Mouse (Mus musculus) hindbrain, embryonic 11.5 days (tissue): ENCODE results near the gene Gm20388. TPM values are rescaled to one million over a fixed set of nuclear protein-coding genes. Genes with fewer than 3 reads are reported as not detected.

ENCODE experiments used
- ATAC-seq: fragments of 200-750 bp; cut with Nextera tagmentation; 2 replicates; pipeline ENCODE4 v1.8.0; 2017; ENCODE audit warnings: mild to moderate bottlenecking, moderate TSS enrichment, moderate library complexity; ENCODE audit not compliant: low FRiP score
- DNase-seq: peaks from one replicate; pipeline ENCODE4 v3.0.0-alpha.2; 2015; ENCODE audit warnings: low spot score
- H3K27ac ChIP-seq: fragments of 300-500 bp; sonication (generic); 2 replicates; pipeline ENCODE4 v1.5.1; 2014; ENCODE audit warnings: mild to moderate bottlenecking, low read depth, low read length
- H3K27me3 ChIP-seq: fragments of 300-500 bp; sonication (generic); 2 replicates; pipeline ENCODE4 v1.6.1; 2014; ENCODE audit warnings: mild to moderate bottlenecking, low read length, moderate library complexity, mixed read lengths; ENCODE audit not compliant: control insufficient read depth, insufficient read depth
- H3K36me3 ChIP-seq: fragments of 300-500 bp; sonication (generic); 2 replicates; pipeline ENCODE4 v1.6.1; 2014; ENCODE audit warnings: mild to moderate bottlenecking, low read length, moderate library complexity, mixed read lengths; ENCODE audit not compliant: control insufficient read depth, insufficient read depth
- H3K4me1 ChIP-seq: fragments of 300-500 bp; sonication (generic); replicated peaks from 2 replicates; pipeline ENCODE4 v1.6.1; 2014; ENCODE audit warnings: low read length, mixed read lengths; ENCODE audit not compliant: control insufficient read depth, insufficient read depth
- H3K4me2 ChIP-seq: fragments of 300-500 bp; sonication (generic); replicated peaks from 2 replicates; pipeline ENCODE4 v1.6.1; 2014; ENCODE audit warnings: mild to moderate bottlenecking, low read depth, low read length
- H3K4me3 ChIP-seq: fragments of 300-500 bp; sonication (generic); 2 replicates; pipeline ENCODE4 v1.5.1; 2014; ENCODE audit warnings: low read depth, low read length
- H3K9ac ChIP-seq: fragments of 300-500 bp; sonication (generic); 2 replicates; pipeline ENCODE4 v1.6.1; 2014; ENCODE audit warnings: low read depth, low read length
- H3K9me3 ChIP-seq: fragments of 300-500 bp; sonication (generic); 2 replicates; pipeline ENCODE4 v1.6.1; 2016; ENCODE audit warnings: low read length; ENCODE audit not compliant: control insufficient read depth
- WGBS: fragments of 180-500 bp; shearing (Covaris S2); extraction: QIAGEN DNeasy Blood & Tissue Kit; methylation state at CpG from one replicate; pipeline ENCODE4 v1.1.7; 2014; 5-methylcytosine and 5-hydroxymethylcytosine counted together
- polyA plus RNA-seq: library from polyadenylated mRNA; unstranded; fragments of >200 nt; fragmentation: Nextera tagmentation; extraction: Ambion mirVana; gene quantifications from 2 replicates; pipeline ENCODE4 v1.2.1, GENCODE M21; 2014

Gene Gm20388
- polyA plus RNA-seq, 1 experiment from 2014 or later: 11.8 TPM

DNA sequence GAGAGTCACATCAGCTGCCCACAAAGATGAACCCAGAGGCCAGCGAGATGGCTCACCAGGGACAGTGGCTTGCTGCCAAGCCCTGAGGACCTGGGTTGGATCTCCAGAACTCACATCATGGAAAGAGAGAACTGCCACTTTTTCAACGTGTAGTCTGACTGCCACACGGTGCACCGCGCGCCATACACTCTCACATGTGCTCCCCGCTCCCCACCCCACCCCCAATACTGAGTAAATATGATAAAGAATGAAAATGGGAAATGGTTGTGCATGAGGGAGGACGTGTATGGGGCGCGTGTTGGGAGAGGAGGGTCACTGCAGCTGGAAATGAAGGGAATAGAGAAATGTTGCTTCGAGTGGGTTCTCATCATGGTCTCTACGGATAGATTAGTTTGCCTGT, 559.5 kb downstream of the Gm20388 start:
- Histone ChIP-seq H3K27me3 (no peaks in the 10 kb centered on the region), H3K4me2 (no peak overlapping the region), H3K9me3 (no peaks in the 10 kb centered on the region), H3K4me3 (no peak overlapping the region), H3K4me1 (peaks cover 13% of the 10 kb centered on the region), H3K9ac (no peak overlapping the region), H3K36me3 (no peaks in the 10 kb centered on the region), H3K27ac (no peak overlapping the region)
- ATAC-seq: no peak
- no peak for DNase-seq
- WGBS: 93% methylated on average over 12 of the region's 12 CpGs

DNA sequence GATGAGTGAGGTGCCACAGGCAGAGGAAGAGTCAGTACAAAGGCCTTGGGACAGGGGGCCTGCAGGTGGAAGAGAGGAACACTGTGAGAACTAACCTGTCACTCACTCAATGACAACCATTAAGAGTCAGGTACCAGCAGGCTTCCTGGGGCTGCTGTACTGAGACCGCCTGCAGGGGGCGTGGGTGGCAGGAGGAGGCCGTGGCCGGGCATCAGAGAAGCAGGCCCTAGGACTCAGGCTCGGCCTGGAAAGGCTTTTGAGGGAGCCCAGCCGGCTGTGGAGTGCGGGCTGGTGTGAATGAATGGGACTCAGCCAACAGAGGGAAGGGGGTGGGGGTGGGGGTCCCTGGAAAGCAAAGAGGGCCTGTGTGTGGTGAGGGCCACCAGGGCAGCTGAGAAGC, 560.5 kb downstream of the Gm20388 start:
- ATAC-seq: no peak
- Histone ChIP-seq H3K9me3 (no peaks in the 10 kb centered on the region), H3K27ac (peak overlapping the region; percentile 52), H3K9ac (no peak overlapping the region), H3K4me2 (no peak overlapping the region), H3K27me3 (no peaks in the 10 kb centered on the region), H3K36me3 (no peaks in the 10 kb centered on the region), H3K4me1 (peaks cover 14% of the 10 kb centered on the region), H3K4me3 (no peak overlapping the region)
- WGBS: 9% methylated on average over 7 of the region's 7 CpGs
- DNase-seq: peak; percentile 69

DNA sequence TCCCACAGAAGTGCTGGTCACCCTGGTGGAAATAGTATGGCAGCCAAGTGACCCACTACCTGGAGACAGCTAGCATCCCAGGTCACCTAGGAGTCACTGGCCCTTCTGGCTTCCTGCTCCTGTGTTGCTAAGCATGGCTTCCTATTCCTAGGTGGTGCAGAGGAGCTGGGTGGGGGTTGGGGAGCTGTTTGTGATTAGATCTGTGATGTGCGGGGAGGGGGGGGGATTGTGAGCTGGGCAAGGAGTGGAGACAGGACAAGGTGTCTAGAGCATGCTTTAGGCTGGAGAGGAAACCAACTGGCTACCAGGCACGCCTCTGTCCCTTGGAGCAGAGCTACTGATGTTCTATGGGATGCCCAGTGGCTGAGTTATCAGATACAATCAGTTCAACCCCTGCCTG, 561.1 kb downstream of the Gm20388 start:
- Histone ChIP-seq H3K36me3 (no peaks in the 10 kb centered on the region), H3K4me1 (peaks cover 18% of the 10 kb centered on the region), H3K4me3 (no peak overlapping the region), H3K9ac (no peak overlapping the region), H3K4me2 (no peak overlapping the region), H3K9me3 (no peaks in the 10 kb centered on the region), H3K27ac (peak overlapping the region; percentile 67), H3K27me3 (no peaks in the 10 kb centered on the region)
- DNase-seq (no peak), ATAC-seq (no peak)
- 76% methylated on average over 2 of the region's 2 CpGs for WGBS

DNA sequence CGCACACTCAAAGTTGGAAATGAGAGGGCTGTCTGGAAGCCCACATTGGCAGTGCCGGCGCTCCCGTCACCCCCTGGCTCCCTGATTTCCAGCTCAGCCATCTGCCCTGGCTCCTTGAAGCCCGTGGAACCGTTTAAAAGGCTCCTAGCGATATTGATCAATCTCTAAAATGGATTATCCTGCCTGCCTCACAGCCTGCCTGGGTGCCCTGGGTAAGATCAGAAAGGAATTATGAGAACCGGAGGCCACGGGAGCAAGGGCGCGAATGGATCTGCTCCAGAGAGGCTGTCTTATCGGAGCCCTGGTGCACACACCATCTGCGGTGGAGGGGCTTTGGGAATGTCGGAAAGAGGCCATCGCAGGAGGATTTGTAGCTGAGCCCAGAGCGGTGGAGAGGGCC, 561.6 kb downstream of the Gm20388 start:
- ATAC-seq (no peak), DNase-seq (no peak)
- H3K36me3 ChIP-seq: no peaks in the 10 kb centered on the region
- H3K27me3 ChIP-seq: no peaks in the 10 kb centered on the region
- peak overlapping the region; percentile 67 for H3K27ac ChIP-seq
- no peak overlapping the region for H3K4me2 ChIP-seq
- no peak overlapping the region for H3K9ac ChIP-seq
- peaks cover 23% of the 10 kb centered on the region for H3K4me1 ChIP-seq
- no peaks in the 10 kb centered on the region for H3K9me3 ChIP-seq
- 43% methylated on average over 16 of the region's 16 CpGs for WGBS
- no peak overlapping the region for H3K4me3 ChIP-seq

DNA sequence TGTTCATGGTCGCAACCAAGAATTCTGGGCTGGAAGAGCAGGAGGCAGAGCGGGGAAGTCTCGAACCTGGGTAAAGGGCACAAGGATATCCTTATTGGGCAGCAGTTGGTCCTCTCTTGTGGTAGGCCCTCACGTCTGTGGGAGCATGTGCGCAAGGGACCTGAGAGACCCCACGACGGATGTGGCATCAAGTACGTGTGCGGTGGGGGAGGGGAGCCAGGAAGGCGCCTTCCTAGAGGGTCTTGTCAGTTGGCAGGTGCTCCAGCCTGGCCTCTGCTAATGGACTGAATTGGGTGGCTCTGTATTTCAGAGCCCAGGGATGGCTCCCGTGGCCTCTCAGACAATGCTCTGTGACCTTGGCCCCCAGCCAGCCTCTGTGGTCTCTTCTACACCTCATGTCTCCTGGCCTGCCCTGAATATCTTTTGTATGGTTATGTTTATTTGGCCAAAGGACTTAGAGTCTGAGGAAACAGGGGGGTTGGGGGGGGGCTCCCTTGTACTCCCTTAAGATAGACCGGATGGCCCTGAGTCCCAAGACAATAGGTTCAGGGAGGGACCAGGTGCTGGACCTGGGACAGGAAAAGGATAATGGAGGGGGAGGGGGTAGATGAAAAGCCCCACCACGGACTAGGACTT, 563.2 kb downstream of the Gm20388 start:
- H3K9me3 ChIP-seq: no peaks in the 10 kb centered on the region
- H3K4me1 ChIP-seq: peaks cover 22% of the 10 kb centered on the region
- no peaks in the 10 kb centered on the region for H3K27me3 ChIP-seq
- 85% methylated on average over 13 of the region's 13 CpGs for WGBS
- H3K27ac ChIP-seq: peak overlapping the region; percentile 17; the same call in 1 of the 2 replicates
- no peak overlapping the region for H3K4me3 ChIP-seq
- ATAC-seq (no peak), DNase-seq (no peak)
- H3K4me2 ChIP-seq: no peak overlapping the region
- H3K9ac ChIP-seq: no peak overlapping the region
- H3K36me3 ChIP-seq: no peaks in the 10 kb centered on the region

DNA sequence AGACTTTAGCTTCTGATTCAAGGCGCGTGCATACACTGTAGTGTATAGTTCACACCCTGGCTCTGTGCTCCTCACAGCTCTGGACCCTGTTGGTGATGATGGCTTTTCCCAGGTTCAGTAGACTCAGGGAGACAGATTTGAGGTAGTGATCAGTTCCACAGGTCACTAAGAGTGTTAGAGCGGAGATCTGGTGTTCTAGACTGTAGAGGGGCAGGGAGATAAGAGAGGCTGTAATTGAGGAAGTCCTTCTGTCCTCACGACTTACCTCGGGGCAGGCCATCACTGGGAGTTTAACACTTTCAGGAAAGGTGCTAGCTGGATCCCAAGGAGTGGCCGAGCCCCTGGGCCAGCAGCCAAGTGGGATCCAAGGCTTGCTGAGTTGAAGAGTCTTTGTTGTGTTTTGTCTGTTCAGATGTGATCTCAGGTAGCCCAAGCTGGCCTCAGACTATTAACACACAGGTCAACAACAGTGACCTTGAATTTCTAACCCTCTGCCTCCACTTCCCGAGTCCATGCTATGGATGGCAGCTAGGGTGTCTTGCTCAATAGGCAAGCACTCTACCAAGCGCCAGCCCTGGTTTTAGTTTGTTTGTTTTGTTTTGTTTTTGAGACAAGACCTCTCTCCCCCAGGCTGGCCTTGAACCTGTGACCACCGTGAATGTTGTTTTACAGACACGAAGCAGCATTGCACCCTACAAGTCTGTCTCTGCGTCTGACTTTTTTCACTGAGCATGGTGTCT, 564.0 kb downstream of the Gm20388 start:
- H3K36me3 ChIP-seq: no peaks in the 10 kb centered on the region
- H3K27ac ChIP-seq: no peak overlapping the region
- peaks cover 22% of the 10 kb centered on the region for H3K4me1 ChIP-seq
- 76% methylated on average over 11 of the region's 11 CpGs for WGBS
- ATAC-seq: no peak
- DNase-seq: no peak
- H3K4me2 ChIP-seq: no peak overlapping the region
- no peaks in the 10 kb centered on the region for H3K9me3 ChIP-seq
- no peaks in the 10 kb centered on the region for H3K27me3 ChIP-seq
- H3K9ac ChIP-seq: no peak overlapping the region
- no peak overlapping the region for H3K4me3 ChIP-seq

DNA sequence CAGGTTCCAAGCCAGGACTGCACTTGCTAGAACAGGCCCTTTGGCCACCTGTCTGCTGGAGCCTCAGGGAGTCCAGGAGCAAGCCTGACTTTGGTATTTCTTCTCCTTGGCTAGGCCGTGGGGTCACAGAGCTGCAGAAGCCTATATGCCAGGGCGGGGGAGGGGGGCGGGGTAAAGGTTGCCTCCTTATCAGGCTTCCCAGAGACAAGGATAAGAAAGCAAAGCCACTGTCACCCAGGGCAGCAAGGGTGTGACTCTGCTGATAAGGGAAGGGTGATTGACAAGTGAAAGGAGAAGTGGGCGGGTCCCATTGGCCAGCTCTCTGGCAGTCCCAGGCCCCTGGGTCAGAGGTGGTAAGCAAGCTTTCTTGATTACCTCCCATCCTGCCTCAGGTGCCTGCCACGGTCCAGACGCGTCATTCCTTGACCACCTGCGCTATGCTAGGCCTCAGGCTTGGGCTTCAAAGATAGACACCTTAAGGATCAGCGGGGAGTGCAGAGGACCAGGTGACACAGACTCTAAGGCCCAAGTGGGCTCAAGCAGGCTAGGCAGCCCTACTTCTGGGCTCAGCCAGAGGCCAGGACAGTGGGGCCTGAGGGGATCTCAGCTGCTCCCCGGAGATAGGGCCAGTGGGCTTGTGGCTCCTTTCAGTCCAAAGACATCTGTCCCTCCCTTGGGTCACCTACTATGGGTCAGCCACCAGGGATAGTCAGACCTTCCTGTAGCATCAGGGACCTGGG, 565.0 kb downstream of the Gm20388 start:
- 66% methylated on average over 10 of the region's 10 CpGs for WGBS
- H3K9ac ChIP-seq: 0 out of 2 replicates have a peak overlapping the region, but pooled peaks have one; percentile 23
- no peak overlapping the region for H3K4me3 ChIP-seq
- H3K4me1 ChIP-seq: peaks cover 22% of the 10 kb centered on the region
- no peak for DNase-seq
- peak overlapping the region; percentile 81; the same call in 1 of the 2 replicates for H3K27ac ChIP-seq
- H3K27me3 ChIP-seq: no peaks in the 10 kb centered on the region
- H3K36me3 ChIP-seq: no peaks in the 10 kb centered on the region
- ATAC-seq: peak; percentile 36; the same call in 1 of the 2 replicates
- no peak overlapping the region for H3K4me2 ChIP-seq
- no peaks in the 10 kb centered on the region for H3K9me3 ChIP-seq

DNA sequence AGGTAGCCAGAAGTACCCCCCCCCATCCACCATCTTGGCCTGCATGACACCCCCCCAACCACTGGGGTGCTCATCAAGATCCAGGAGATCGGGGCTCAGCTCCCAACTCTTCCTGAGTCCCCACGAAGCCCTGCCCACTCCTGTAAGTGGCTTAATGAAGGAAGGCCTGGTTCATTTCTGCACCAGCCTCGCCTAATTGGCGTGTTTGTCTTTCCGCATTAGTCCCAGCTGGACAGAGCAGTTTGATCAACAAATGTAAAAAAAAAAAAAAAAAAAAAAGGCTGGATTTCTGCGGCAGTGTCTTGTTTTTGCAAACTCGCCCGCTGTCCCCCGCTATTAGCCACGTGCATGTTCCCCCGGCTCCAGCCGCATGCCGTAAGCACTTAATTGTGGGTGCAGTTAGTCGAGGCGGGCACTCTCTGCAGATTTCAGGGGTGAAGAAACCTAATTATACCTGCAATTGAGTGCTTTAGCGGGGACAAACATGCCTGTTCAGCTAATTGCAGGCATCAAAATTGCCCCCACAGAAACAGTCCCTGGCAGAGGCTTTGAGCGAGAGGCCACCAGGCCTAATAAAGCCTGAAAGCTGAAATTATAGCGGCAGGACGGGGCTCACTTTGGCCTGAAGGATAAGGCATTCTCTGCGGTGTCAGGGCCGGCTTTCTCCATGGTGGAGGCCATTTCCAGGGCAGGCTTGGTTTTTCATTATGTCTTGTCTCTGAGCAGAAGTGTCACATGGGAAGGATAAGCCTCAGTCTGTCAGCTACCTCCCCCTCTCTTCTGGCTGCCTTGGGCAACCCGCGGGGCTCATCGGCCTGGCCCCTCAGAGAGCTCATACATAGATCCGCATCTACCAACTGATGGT, 566.3 kb downstream of the Gm20388 start:
- Histone ChIP-seq H3K4me2 (no peak overlapping the region), H3K4me3 (no peak overlapping the region), H3K4me1 (peaks cover 16% of the 10 kb centered on the region), H3K9ac (no peak overlapping the region), H3K27ac (peak overlapping the region; percentile 81), H3K9me3 (no peaks in the 10 kb centered on the region), H3K27me3 (no peaks in the 10 kb centered on the region), H3K36me3 (no peaks in the 10 kb centered on the region)
- ATAC-seq (no peak), DNase-seq (no peak)
- 59% methylated on average over 25 of the region's 25 CpGs for WGBS
